Mouse (Mus musculus): ENCODE results near the gene Rpl37. TPM values are rescaled to one million over a fixed set of nuclear protein-coding genes. Genes with fewer than 3 reads are reported as not detected.
A peak's percentile ranks its signal among the peaks of the same experiment; 100 is the strongest.
"Not testable (repeated sequence)": the region's sequence is repeated elsewhere in the genome, so short reads cannot be mapped to it uniquely, and the experiment has no call there.

Gene Rpl37
- total RNA-seq, 2 experiments from 2014 or later, result 399 to 467 TPM

- peak; percentile 13 to 17 for DNase-seq
Measured at GRCm38 (mm10) chr15:5121535-5122313, 5.3 kb downstream of the Rpl37 start.

- DNase-seq, result no peak
Measured at GRCm38 (mm10) chr15:5126456-5126855, 10.0 kb downstream of the Rpl37 start.

DNA sequence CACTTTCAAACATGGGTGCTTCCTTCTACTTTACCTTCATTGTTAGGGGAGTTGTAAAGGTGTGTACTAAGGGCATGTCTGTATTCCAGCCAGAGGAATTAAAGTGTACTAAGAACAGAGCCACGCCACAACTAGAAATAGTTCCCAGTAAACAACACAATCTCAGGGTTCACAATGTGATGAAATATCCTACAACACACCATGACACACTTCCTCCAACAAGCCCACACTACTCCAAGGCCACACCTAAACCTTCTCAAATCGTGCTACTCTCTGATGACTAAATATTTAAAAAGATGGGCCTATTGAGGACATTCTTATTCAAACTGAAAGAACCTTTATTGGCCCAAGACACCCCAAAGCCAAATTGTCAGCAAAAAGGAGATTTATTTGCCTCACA, 11.0 kb downstream of the Rpl37 start:
- no peak for DNase-seq

DNA sequence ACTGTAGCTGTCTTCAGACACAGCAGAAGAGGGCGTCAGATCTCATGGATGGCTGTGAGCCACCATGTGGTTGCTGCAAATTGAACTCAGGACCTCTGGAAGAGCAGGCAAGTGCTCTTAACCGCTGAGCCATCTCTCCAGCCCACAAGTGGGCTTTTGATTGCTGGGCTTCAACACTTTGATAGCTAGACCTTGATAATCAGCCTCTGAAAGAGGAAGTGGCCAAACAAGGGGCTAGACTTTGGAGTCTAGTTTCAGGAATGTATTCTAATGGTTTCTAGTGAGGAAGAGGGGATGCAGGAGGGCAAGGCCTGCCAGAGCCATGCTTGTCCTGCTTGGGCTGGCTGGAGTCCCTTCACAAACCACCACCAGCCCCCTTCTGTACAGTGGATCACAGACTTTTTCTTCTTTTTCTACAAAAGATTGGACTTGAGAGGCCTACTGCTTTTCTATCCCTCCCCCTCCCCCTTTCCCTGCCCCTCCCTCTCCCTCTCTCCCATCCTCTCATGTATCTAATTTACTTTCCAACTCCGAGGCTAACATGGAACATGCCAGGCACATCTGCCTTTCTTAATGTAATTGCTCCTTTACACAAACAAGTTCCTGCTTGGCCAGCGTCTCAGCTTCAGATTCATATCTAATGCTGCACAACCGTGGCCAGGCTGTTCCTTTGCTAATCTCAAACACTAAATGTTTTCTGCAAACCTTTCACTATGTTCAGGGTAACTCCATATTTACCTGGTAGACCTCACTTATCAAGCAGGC, 11.9 kb downstream of the Rpl37 start:
- no peak for DNase-seq

DNA sequence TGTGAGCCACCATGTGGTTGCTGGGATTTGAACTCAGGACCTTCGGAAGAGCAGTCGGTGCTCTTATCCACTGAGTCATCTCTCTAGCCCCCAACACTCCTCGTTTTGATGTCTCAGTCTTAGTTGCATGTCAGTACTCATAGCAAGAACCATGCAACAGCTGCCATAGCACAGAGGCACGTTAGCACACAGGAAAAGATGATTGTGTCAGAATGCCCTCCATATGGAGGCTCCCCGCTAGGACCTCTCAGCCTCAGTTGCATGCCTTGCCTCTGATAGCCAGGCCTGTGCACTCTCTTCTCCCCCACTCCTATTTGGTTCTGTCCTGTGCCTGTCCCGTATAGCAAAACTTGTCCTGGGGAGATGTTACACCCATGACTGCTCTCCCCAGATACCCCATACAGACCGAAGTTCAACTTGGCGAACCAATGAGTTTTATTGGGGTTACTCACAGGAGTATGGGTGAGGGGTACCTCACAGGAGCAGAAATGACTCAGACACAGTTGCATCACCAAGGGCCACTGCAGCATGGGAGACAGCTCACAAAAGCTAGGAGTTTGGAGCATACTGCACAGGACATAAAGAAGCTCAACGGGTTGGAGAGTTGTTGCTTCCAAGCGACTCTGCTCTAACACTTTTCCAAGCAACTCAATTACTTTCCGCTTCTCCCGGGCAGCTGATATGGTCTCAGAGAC, 12.8 kb downstream of the Rpl37 start:
- no peak for DNase-seq

GRCm38 (mm10) chr15:5130887-5131668, 14.6 kb downstream of the Rpl37 start:
- DNase-seq, result not testable (repeated sequence)

DNA sequence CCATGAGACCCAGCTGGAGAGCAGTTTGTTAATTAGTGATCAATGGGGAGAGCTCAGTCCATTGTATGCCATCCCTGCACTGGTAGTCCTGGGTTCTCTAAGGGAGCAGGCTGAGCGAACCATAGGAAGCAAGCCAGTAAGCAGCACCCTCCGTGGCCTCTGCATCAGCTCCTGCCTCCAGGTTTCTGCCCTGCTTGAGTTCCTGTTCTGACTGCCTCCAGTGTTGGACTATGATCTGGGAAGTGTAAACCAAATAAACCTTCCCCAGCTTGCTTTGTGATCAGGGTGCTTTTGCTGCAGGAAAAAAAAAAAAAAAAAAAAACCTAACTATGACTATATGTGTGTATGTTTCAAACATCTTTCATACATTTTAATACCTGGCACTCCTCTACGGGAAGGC, 16.9 kb downstream of the Rpl37 start:
- no peak for DNase-seq

DNA sequence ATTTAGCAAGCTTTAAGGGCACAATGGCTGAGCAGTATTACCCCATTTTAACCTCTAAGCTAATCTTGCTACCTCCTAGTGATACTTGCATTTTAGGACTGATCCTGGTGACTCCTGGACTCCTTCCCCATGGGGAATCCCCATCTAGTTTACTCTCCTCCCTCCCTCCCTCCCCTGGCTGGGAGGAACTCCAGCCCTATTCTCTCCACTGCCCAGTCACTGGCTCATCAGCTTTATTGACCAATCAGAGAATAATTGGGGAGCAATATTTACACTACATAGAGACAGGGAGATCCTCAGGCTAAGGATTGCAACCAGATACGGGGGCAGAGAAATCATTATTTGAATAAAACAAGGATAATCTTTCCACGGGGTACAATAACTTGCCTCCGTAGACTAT, 17.7 kb downstream of the Rpl37 start:
- DNase-seq, result no peak

GRCm38 (mm10) chr15:5134945-5135483, 18.6 kb downstream of the Rpl37 start:
- no peak for DNase-seq

- no peak for DNase-seq
Measured at GRCm38 (mm10) chr15:5138021-5138856, 21.8 kb downstream of the Rpl37 start.

GRCm38 (mm10) chr15:5139366-5139765, 22.9 kb downstream of the Rpl37 start:
- no peak for DNase-seq

GRCm38 (mm10) chr15:5139863-5140262, 23.4 kb downstream of the Rpl37 start:
- DNase-seq, result no peak

- no peak for DNase-seq
Measured at GRCm38 (mm10) chr15:5140357-5140756, 23.9 kb downstream of the Rpl37 start.

GRCm38 (mm10) chr15:5142047-5142446, 25.6 kb downstream of the Rpl37 start:
- DNase-seq, result peak in 1 of 2 experiments; percentile 9

DNA sequence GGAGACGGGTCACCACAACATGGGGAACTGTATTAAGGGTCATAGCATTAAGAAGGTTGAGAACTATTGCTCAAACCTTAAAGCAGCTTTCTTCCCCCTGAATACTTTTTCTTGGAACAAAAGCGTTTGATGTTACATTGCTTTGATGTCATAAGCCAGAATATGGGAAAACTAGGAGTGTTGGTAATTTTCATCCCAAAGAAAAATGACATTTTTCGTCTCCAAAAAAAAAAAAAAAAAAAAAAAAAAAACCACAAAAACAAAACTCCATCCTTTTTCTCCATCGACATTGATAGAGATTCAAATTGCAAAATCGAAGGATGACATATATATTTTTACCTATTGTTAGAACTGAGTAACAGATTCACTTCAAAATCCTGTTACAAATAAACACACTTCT, 26.3 kb downstream of the Rpl37 start:
- DNase-seq, result no peak

GRCm38 (mm10) chr15:5143361-5144020, 27.0 kb downstream of the Rpl37 start, which contains the start of gene Prkaa1:
Gene Prkaa1, plus strand, starts transcription at chr15:5143861.
- peak; percentile 84 to 90 for DNase-seq

GRCm38 (mm10) chr15:5144021-5144778, 27.8 kb downstream of the Rpl37 start:
- peak; percentile 71 to 80 for DNase-seq

- DNase-seq, result no peak
Measured at GRCm38 (mm10) chr15:5145196-5145945, 28.9 kb downstream of the Rpl37 start.

DNA sequence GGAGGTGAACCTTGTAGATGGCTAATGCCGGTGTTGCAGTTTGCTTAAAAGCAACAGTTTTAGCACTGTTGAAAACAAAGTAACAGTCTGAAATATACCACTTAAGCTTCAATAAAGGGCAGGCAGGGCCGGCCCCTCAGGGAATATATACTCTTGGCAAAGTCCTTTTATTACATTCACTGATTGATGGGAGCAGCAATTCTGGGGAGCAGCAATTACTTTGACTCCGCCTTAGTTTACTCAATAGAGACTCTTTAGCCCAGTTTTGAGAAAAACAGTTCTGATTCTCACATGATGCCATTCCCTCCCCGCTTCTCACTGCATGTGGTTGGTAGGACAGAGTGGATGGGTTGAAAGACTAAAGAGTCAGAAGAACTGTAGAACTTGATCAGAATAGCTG, 32.7 kb downstream of the Rpl37 start:
- DNase-seq, result peak in 1 of 2 experiments; percentile 7

Data from adrenal gland, postnatal 36 days (tissue).